Mouse (Mus musculus) kidney, adult 10 weeks (tissue): ENCODE measurements around the gene Polm. TPM values are rescaled to one million over a fixed set of nuclear protein-coding genes. Genes with fewer than 3 reads are reported as not detected.

Experiments
- polyA plus RNA-seq: library from polyadenylated mRNA; stranded (reverse); fragments of 350-450 nt; fragmentation: Illumina TruSeq; extraction: RNeasy Lipid Tissue Mini Kit (QIAGEN cat#74804); gene quantifications from one replicate; pipeline ENCODE4 v1.2.3, GENCODE M21; 2014; ENCODE audit warnings: low read depth, low replicate concordance

The Polm gene
- polyA plus RNA-seq = 0.61 TPM

GRCm38 (mm10) chr11:5837251-5838246, at the start of gene Polm:
Gene Polm (minus strand): TSS chr11:5838016.

GRCm38 (mm10) chr11:5877921-5878526, 40.2 kb upstream of the Polm start, which contains the start of gene Pold2:
Gene Pold2 (minus strand): TSS chr11:5878292.

GRCm38 (mm10) chr11:5861678-5862393, 24.0 kb upstream of the Polm start, which contains the start of gene Aebp1:
Gene Aebp1 (plus strand): TSS chr11:5861947.

DNA sequence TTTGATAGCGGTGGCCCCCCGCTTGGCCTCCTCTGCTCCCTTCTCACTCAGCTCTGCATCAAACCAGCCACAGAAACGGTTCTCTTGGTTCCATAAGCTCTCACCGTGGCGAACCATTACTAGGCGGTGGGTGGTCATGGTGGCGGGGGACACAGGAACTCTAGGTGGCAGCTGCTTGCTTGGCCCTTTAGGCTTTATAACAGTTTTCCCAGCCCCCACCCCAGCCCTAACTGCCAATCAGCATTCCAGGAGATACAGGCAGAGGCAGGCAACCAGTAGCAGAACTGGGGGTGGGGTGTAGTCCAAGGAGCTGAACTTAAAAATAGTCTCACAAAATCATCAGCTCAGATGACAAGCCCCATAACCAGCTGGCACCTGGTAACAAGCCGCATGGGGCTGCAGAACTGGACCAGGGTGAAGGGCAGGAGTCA, 34.2 kb downstream of the Polm start, which contains the start of gene Pgam2:
Gene Pgam2 (minus strand): TSS at position 183 of the 431 bp plus-strand sequence.

DNA sequence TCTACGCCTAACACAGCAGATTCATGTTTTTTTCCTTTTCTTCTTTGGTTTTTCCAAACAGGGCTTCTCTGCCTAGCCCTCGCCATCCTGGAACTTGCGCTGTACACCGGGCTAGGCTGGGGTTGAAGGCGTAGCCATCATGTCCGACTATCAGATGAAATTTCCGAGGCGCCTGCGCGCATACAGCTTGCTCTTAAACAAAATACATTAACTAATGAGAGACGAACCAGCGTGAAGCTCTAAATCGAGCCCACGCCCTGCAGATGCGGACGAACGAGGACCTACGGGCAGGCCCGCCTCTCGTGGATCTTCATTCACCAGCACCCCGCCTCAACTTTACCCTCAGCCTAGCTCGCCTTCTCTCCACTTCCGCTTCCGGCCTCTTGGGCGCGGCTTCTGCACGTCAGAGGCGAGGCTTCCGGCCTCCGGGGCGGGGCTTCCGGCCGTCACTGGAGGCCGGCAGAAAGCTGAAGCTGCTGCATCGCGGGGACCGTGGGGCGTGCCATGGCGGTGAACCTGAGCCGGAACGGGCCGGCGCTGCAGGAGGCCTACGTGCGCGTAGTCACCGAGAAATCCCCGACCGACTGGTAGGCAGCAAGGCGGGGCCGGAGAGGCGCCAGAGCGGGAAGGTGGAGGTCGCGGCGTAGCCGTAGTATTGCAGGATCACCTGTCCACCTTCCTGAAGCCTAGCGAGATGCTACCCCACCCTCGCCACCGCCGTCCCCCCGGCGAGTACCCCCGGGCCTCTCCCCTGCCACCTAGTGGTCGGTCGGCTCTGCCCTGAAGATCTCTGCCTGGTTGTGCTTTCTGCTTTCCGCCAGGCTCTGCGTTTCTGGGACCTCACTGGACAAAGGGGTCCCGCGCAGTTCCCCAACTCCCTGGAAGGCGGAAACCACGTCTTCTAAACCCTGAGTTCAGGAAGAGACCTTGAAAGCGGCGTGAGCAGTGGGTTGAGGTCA, 49.5 kb downstream of the Polm start, which contains the start of gene Dbnl:
Gene Dbnl (plus strand): TSS at position 433 of the 959 bp plus-strand sequence.

Other genes with a start within 250 kb of the Polm start
- 12.9 TPM for gene Mrps24, start 122.3 kb downstream of the Polm start, polyA plus RNA-seq
- 6.6 TPM for gene Urgcp, start 75.6 kb downstream of the Polm start, polyA plus RNA-seq
- 3.7 TPM for gene Dbnl, start 49.5 kb downstream of the Polm start, polyA plus RNA-seq
- 1.0 TPM for gene Pgam2, start 34.3 kb downstream of the Polm start, polyA plus RNA-seq
- gene Aebp1, start 23.9 kb upstream of the Polm start, polyA plus RNA-seq = 2.9 TPM
- not detected for gene Pold2, start 40.3 kb upstream of the Polm start, polyA plus RNA-seq
- not detected for gene Myl7, start 60.8 kb upstream of the Polm start, polyA plus RNA-seq
- not detected for gene Gck, start 112.1 kb upstream of the Polm start, polyA plus RNA-seq
- 36.6 TPM for gene Ykt6, start 117.7 kb upstream of the Polm start, polyA plus RNA-seq
- gene Camk2b, start 228.3 kb upstream of the Polm start, polyA plus RNA-seq = 0.24 TPM